Mouse (Mus musculus): ENCODE measurements around the gene Slc2a9. TPM values are rescaled to one million over a fixed set of nuclear protein-coding genes. Genes with fewer than 3 reads are reported as not detected.

Gene Slc2a9
- total RNA-seq, 2 experiments from 2014 or later, result 2.8 to 2.9 TPM

DNA sequence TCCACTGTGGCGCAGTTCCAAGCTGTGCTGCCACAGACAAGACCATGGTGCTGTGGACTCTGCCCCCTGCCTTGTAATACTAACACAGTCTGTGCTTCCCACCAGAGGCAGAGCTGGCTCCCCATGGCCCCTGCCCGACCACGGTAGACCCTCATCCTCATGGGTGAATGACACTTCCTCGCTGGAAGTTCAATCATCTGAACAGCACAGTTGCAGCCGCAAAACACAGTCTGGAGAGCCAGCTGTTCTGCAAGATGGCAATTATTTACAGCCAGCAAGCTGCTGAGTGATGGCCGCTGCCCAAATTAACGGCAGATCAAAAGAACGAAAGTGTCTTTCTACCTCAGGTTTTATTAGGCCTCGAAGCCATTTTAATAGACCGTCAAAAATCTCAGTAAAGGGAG lies 114.5 kb downstream of the Slc2a9 start:
- DNase-seq (ENCODE audit: low spot score in 2 of 2), result peak; percentile 74 to 79

DNA sequence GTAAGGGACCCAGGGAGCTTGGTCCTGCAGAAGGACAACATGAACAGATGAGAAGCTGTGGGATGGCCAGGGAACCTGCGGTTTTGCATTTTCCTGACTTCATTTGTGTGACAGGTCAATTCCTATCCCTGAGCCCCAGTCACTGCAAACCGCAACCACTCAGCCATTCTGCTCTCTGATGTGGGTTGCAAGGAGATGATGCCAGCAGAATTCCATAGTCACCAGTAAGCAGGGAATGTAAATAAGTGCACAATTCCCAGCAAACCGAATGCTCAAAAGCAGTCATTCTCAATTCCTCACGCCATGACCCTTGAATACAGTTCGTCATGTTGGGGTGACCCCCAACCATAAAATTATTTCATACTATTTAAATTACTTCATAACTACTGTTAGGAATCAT lies 123.0 kb downstream of the Slc2a9 start:
- no peak for DNase-seq (ENCODE audit: low spot score in 2 of 2)

DNA sequence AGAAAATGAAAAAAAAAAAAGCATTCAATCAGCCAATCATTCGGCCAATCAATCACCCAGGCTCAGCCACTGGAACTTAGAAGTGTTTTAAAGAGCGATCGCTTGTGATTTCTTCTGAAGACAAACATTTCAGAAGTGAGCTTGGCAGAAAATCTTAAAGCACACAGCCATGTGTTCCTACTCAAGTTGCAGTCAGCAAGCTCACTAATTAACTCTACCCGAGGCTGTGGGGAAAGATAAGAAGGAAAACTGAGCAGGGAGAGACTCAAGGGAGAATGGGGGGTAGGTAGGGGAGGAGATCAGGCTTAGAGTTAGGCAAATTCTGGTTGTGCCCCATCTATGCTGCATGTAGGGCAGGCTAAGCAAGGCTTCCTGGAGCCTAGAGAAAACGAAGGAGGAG lies 130.6 kb downstream of the Slc2a9 start:
- no peak for DNase-seq (ENCODE audit: low spot score in 2 of 2)

GRCm38 (mm10) chr5:38371308-38371707 lies 131.6 kb downstream of the Slc2a9 start:
- no peak for DNase-seq (ENCODE audit: low spot score in 2 of 2)

DNA sequence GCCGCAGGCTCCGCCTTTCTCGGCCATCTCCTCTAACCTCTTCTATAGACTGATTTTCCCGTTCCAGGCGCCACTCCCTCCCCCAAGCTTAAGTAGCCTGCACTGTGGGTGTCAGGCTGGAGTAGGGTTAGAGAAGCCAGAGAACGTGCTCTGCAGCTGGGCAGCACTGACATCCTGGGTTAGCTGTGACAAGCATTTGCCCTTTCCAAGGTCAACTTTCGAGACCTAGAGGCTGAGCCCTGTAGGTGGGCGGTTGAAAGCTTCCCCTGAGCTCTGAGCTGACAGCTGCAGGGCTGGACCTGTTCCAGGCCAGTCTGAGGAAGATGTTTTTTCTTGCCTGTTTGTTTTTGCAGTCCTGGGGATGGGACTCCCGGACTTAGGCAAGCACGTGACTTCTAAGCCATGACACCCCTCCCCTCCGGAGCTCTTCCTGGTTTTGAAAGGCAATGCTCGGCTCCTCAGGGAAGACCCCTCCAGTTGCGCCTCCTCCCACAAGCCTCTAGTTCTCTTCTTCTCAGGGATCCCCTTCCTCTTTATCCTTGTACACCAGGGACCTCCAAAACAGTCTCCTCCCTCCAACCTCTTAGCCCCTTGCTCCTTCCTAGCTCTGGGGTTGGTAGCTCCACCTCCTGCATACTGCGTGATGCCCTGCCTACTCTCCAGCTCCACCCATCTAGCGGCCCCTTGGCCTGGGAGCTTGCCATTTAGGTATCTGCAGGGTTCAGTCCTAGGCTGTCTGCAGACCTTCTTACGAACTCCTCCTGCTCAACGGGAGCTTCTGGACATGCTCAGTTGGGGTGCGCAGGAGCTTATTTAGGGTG lies 136.1 kb downstream of the Slc2a9 start:
- no peak for DNase-seq (ENCODE audit: low spot score in 2 of 2)

- DNase-seq (ENCODE audit: low spot score in 2 of 2), result no peak
These were observed 137.4 kb downstream of the Slc2a9 start for GRCm38 (mm10) chr5:38365521-38365920.

GRCm38 (mm10) chr5:38364396-38364795 lies 138.5 kb downstream of the Slc2a9 start:
- peak in 1 of 2 experiments; percentile 49 for DNase-seq (ENCODE audit: low spot score in 2 of 2)

GRCm38 (mm10) chr5:38359716-38360115 lies 143.2 kb downstream of the Slc2a9 start:
- peak in 1 of 2 experiments; percentile 34 for DNase-seq (ENCODE audit: low spot score in 2 of 2)

DNA sequence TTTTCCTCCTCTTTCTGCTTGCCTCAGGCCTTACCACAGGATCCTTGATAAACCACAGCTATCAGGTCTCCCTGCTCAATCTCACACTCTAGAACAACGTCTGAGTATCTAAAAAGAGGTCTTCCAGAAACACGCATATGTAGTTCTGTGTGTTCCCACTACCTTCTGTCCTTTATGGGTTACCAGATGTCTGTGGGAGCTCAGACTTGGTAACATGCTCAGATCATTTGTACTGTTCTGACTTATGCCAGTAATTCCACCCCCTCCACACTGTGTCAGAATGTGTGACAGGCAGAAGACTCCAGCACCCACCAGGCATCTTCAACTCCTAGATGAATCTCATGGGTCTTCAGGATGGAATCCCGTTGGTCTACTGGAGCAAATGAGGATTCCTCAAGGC lies 146.0 kb downstream of the Slc2a9 start:
- DNase-seq (ENCODE audit: low spot score in 2 of 2), result peak in 1 of 2 experiments; percentile 73

DNA sequence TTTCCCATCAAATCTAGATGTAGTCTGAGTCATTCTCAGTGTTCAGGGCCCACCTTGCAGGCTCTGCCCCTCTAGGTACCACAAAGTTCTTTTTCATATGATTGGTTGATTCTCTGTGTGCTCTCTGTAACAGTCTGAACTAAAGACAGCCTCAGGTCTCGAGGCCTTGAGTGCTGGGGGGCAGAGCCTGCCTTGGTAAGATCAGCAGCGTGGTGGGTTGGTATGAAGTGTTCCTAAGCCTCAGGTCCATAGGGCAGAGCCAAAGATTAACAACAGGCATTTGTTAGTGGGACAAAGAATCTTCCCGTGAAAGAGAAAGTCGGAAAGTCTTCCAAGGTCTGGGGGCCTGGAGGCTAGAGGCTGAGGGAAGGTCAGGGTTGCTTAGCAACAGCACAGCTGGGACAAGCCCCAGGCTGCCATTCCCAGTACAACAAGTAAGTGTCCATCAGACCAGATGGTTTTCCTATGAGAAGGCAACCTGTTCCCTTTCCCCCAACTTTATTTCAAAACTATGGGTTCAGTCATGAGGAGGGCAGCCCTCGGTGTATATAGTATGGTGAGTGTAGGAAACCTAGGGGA lies 152.5 kb downstream of the Slc2a9 start:
- DNase-seq (ENCODE audit: low spot score in 2 of 2), result no peak

- no peak for DNase-seq (ENCODE audit: low spot score in 2 of 2)
These were observed 156.1 kb downstream of the Slc2a9 start for GRCm38 (mm10) chr5:38346646-38347432.

DNA sequence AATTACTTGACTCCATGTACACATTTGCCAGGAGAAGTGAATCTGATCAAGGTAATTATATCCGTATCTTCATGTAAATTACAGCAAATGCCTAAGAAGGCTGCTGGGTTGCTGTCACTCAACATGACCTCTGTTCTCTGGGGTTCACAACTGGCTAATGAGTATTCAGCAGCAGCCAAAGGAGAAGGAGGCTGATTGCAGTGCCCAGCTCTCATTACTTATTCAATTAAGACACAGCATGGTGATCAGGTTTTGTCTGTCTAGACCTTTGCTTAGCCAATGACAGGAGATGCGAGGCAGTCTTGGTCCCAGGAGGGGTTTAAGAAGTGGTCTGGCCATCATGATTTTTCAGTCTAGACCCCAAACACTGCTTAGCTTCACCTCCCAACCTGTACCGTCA lies 159.8 kb downstream of the Slc2a9 start:
- no peak for DNase-seq (ENCODE audit: low spot score in 2 of 2)

GRCm38 (mm10) chr5:38334582-38334981 lies 168.4 kb downstream of the Slc2a9 start:
- DNase-seq (ENCODE audit: low spot score in 2 of 2), result no peak

DNA sequence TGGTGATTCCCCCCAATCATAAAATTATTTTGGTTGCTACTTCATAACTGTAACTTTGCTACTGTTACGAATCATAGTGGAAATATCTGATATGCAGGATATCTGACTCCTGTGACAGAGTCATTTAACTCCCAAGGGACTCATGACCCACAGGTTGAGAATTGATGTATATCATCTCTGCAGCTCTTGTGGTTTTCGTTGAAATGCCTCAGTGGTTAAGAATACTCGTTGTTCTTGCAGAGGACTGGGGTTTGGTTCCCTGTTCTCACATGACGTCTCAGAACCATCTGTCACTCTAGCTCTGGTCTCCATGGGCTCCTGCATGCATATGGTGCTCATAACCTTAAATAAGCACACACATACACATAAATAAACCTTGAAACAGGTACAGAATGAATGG lies 169.6 kb downstream of the Slc2a9 start:
- no peak for DNase-seq (ENCODE audit: low spot score in 2 of 2)

DNA sequence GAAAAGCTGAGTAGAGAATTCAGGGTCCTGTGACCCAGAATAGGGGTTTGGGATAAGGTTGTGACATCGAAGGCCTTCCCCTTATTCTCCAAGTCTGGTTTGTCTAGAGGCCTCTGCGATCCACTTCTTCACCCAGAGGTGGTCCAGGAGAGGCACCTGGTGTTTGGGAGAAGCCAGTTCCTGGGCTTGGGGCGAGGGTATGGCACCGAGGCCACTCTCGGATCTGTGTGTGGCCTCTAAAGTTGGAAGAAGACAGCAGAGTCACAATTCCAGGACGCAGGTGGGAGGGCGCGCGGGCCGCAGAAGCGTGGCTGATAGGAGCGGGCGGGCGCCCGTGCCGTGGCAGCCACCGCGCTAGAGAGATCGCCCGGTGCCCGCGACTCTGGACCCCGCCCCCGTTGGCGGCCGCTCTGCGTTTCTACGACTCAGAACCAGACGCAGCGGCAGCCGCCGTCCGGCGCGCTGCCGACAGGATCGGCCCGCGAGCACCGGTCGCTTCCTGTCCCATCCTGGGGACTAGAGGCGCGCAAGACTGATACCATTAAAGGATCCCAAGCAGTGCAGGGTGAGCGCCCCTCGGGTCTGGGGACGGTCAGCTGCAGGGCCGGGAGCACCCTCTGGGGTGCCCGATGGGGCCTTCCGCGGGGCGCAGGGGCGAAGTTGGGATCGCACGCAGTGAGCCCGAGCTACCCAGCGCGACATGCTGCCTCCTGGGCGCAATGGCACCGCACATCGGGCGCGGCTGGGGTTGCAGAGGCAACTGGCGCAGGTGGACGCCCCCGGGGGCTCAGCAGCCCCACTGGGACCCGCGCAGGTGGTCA lies 183.8 kb downstream of the Slc2a9 start, which contains the start of gene Drd5:
TSS of gene Drd5 (plus strand) at position 402 of the 821 bp plus-strand sequence.
- DNase-seq (ENCODE audit: low spot score in 2 of 2), result no peak

GRCm38 (mm10) chr5:38309795-38310194 lies 193.1 kb downstream of the Slc2a9 start:
- no peak for DNase-seq (ENCODE audit: low spot score in 2 of 2)

DNA sequence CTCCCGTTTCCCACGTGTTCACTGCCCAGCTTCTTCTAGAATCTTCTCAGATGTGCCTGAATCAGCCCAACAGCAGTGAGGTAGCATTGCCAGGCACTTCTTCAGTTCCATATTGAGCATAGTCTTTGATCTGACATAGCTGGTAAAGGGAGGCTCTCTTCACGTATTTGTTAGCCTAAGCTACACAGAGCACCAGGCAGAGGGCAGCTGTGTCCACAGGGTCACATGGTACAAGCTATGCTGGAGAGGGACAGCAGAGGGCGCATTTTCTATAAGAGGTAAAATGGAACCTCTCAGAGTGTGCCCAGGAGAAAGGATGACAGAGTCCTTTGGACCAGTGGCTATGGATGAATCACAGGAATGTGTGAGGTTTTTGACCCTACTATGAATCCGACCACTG lies 194.1 kb downstream of the Slc2a9 start:
- DNase-seq (ENCODE audit: low spot score in 2 of 2), result peak; percentile 28 to 43

GRCm38 (mm10) chr5:38307255-38308101 lies 195.5 kb downstream of the Slc2a9 start:
- DNase-seq (ENCODE audit: low spot score in 2 of 2), result peak; percentile 95

DNA sequence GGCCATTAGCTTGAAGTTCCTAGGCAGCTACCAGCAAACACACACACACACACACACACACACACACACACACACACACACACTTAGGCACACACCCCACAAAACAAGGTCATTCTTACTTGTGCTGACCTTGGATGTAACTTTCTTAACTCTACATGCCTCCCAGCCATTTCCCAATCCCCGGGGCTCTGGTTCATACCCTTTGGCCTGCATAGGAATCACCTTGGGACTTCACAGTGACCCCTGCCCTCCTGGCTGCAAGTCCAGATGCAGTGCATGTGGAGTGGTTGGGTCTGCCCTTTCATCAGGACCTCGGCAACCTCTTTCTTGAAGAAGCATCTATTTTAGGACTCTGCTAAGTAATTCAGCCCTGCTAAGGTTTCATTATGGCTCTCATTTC lies 197.7 kb downstream of the Slc2a9 start:
- no peak for DNase-seq (ENCODE audit: low spot score in 2 of 2)

DNA sequence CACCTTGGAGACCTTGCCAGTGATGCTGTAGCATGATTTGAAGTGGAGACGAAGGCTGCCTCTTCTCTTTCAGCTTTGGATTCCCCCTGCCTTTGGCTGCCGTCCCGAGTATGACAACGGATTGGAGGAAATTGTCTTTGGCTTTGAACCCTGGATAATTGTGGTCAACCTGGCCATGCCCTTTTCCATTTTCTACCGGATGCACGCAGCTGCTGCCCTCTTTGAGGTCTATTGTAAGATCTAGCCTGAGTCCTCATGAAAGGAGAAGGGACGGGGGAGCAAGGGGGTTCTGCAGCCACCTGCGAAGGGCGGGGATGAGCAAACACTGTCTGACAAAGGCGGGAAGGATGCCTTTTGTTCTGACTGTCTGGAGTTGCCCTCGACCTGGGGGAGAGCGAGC lies 200.3 kb downstream of the Slc2a9 start:
- DNase-seq (ENCODE audit: low spot score in 2 of 2), result no peak
